Mouse (Mus musculus) adrenal gland, postnatal 0 days (tissue): ENCODE measurements around the gene Hist1h2ac. TPM values are rescaled to one million over a fixed set of nuclear protein-coding genes. Genes with fewer than 3 reads are reported as not detected.

Source experiments
- microRNA-seq: library from miRNA; unstranded; fragments of <30 nt; microRNA quantifications from one replicate; pipeline ENCODE4, GENCODE M21; 2016; ENCODE audit warnings: borderline replicate concordance; ENCODE audit not compliant: insufficient number of aligned reads
- polyA plus RNA-seq: library from polyadenylated mRNA; unstranded; fragments of >200 nt; fragmentation: Nextera tagmentation; extraction: Ambion mirVana; gene quantifications from 2 replicates; pipeline ENCODE4 v1.2.1, GENCODE M21; 2015

Hist1h2ac gene
- 0.62 and 1.6 TPM in 2 replicates for polyA plus RNA-seq

GRCm38 (mm10) chr13:23683755-23684281 is at the start of gene Hist1h2ac, which contains the start of gene Hist1h2bc:
Gene Hist1h2ac, minus strand, starts transcription at chr13:23683948.
Gene Hist1h2bc, plus strand, starts transcription at chr13:23684199.

GRCm38 (mm10) chr13:23710374-23711089 is 26.8 kb upstream of the Hist1h2ac start, which contains the start of gene Hfe:
Gene Hfe, minus strand, starts transcription at chr13:23710854.

GRCm38 (mm10) chr13:23698300-23698693 is 14.5 kb upstream of the Hist1h2ac start, which contains the start of gene Hist1h4c:
Gene Hist1h4c, minus strand, starts transcription at chr13:23698454.

GRCm38 (mm10) chr13:23695514-23695913 is 11.8 kb upstream of the Hist1h2ac start, which contains the start of gene Hist1h1t:
Gene Hist1h1t, plus strand, starts transcription at chr13:23695814.

Small RNAs within 50 kb of the gene (microRNA-seq; reads per million reads assigned to microRNA genes)
- gene Gm44350: not detected

Other genes starting within 250 kb of the Hist1h2ac start
- gene Btn1a1, start 218.0 kb downstream of the Hist1h2ac start, polyA plus RNA-seq: 0.06 and 0.30 TPM in 2 replicates
- 0.30 TPM in 1 of 2 replicates, not detected in the other for gene Btn2a2, start 195.1 kb downstream of the Hist1h2ac start, polyA plus RNA-seq
- gene Hist1h4h, start 152.9 kb downstream of the Hist1h2ac start, polyA plus RNA-seq: 11.5 and 11.7 TPM in 2 replicates
- 3.9 and 7.2 TPM in 2 replicates for gene Hist1h2af, start 150.0 kb downstream of the Hist1h2ac start, polyA plus RNA-seq
- gene Hist1h3g, start 148.5 kb downstream of the Hist1h2ac start, polyA plus RNA-seq: 1.4 and 1.9 TPM in 2 replicates
- gene Hist1h2bh, start 140.6 kb downstream of the Hist1h2ac start, polyA plus RNA-seq: 0.24 and 0.48 TPM in 2 replicates
- 0.75 and 0.84 TPM in 2 replicates for gene Hist1h3f, start 139.9 kb downstream of the Hist1h2ac start, polyA plus RNA-seq
- not detected in 2 replicates for gene Hist1h4f, start 132.3 kb downstream of the Hist1h2ac start, polyA plus RNA-seq
- 0.26 and 0.41 TPM in 2 replicates for gene Hist1h1d, start 130.7 kb downstream of the Hist1h2ac start, polyA plus RNA-seq
- 3.7 and 4.0 TPM in 2 replicates for gene Hist1h3e, start 121.6 kb downstream of the Hist1h2ac start, polyA plus RNA-seq
- gene Hist1h2ae, start 112.7 kb downstream of the Hist1h2ac start, polyA plus RNA-seq: 38.1 and 43.6 TPM in 2 replicates
- 2.6 and 5.2 TPM in 2 replicates for gene Hist1h2bg, start 112.6 kb downstream of the Hist1h2ac start, polyA plus RNA-seq
- 0.86 and 1.0 TPM in 2 replicates for gene Hist1h2bf, start 109.8 kb downstream of the Hist1h2ac start, polyA plus RNA-seq
- gene Hist1h2ad, start 109.6 kb downstream of the Hist1h2ac start, polyA plus RNA-seq: 0.74 and 1.1 TPM in 2 replicates
- 1.9 and 2.4 TPM in 2 replicates for gene Hist1h3d, start 108.2 kb downstream of the Hist1h2ac start, polyA plus RNA-seq
- gene Hist1h4d, start 102.3 kb downstream of the Hist1h2ac start, polyA plus RNA-seq: 48.4 and 56.4 TPM in 2 replicates
- 1.3 and 1.7 TPM in 2 replicates for gene Hist1h2be, start 62.8 kb downstream of the Hist1h2ac start, polyA plus RNA-seq
- 13.4 and 14.3 TPM in 2 replicates for gene Hist1h1e, start 61.4 kb downstream of the Hist1h2ac start, polyA plus RNA-seq
- gene Hist1h2bc, start 251 bp upstream of the Hist1h2ac start, polyA plus RNA-seq: 173 and 221 TPM in 2 replicates
- gene Hist1h1t, start 11.9 kb upstream of the Hist1h2ac start, polyA plus RNA-seq: not detected in 2 replicates
- gene Hist1h4c, start 14.5 kb upstream of the Hist1h2ac start, polyA plus RNA-seq: 3.9 and 5.8 TPM in 2 replicates
- gene Hfe, start 26.9 kb upstream of the Hist1h2ac start, polyA plus RNA-seq: 27.9 and 33.6 TPM in 2 replicates
- 137 and 180 TPM in 2 replicates for gene Hist1h1c, start 54.9 kb upstream of the Hist1h2ac start, polyA plus RNA-seq
- gene Hist1h3c, start 61.7 kb upstream of the Hist1h2ac start, polyA plus RNA-seq: 1.2 and 1.4 TPM in 2 replicates
- 0.84 and 0.95 TPM in 2 replicates for gene Hist1h2bb, start 62.8 kb upstream of the Hist1h2ac start, polyA plus RNA-seq
- gene Hist1h2ab, start 67.2 kb upstream of the Hist1h2ac start, polyA plus RNA-seq: 18.1 and 21.8 TPM in 2 replicates
- gene Hist1h3b, start 68.3 kb upstream of the Hist1h2ac start, polyA plus RNA-seq: 2.5 and 3.1 TPM in 2 replicates
- gene Hist1h4b, start 73.1 kb upstream of the Hist1h2ac start, polyA plus RNA-seq: 0.50 and 1.1 TPM in 2 replicates
- 0.52 TPM in 1 of 2 replicates, not detected in the other for gene Hist1h4a, start 77.3 kb upstream of the Hist1h2ac start, polyA plus RNA-seq
- gene Hist1h3a, start 78.4 kb upstream of the Hist1h2ac start, polyA plus RNA-seq: 1.1 and 1.8 TPM in 2 replicates
- gene Hist1h1a, start 79.7 kb upstream of the Hist1h2ac start, polyA plus RNA-seq: 1.2 and 1.8 TPM in 2 replicates
- 0.12 TPM in 1 of 2 replicates, not detected in the other for gene Trim38, start 86.0 kb upstream of the Hist1h2ac start, polyA plus RNA-seq
- 1.1 and 1.3 TPM in 2 replicates for gene Slc17a2, start 123.0 kb upstream of the Hist1h2ac start, polyA plus RNA-seq
- 0.33 and 0.57 TPM in 2 replicates for gene Slc17a3, start 155.5 kb upstream of the Hist1h2ac start, polyA plus RNA-seq
- gene Slc17a1, start 183.8 kb upstream of the Hist1h2ac start, polyA plus RNA-seq: 0.49 TPM in 1 of 2 replicates, not detected in the other
- gene Slc17a4, start 231.1 kb upstream of the Hist1h2ac start, polyA plus RNA-seq: 0.63 and 1.5 TPM in 2 replicates